Mouse (Mus musculus): ENCODE results near the gene Pick1. TPM values are rescaled to one million over a fixed set of nuclear protein-coding genes. Genes with fewer than 3 reads are reported as not detected.

Gene Pick1
- 87.7 and 98.4 TPM in 2 replicates for polyA plus RNA-seq (2012; rRNA removed)

GRCm38 (mm10) chr15:79229058-79229821 lies at the start of gene Pick1, which contains the start of gene Gm49486:
TSS of gene Pick1 (plus strand) at chr15:79229173.
TSS of gene Gm49486 (plus strand) at chr15:79229391.
- DNase-seq (ENCODE audit: extremely low spot score in 1 of 2, low spot score in 1 of 2) = peak; percentile 63 to 85

DNA sequence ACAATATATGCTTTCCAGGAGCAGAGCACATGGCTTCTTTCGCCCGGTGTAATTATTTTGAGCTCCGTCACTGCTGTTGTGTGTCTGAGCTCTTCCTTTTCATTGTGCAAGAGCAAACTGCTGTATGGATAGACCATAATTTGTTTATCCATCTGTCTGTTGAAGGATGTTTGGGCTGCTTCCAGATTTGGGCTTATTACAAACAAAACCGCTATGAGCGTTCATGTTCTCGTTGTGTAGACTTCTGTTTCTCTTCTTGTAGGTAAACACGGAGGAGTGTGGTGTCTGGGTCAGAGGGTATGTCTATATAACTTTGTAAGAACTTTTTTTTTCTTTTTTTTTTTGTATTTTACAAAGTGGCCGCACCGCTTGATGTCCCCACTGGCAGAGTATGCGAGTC lies 43.8 kb upstream of the Pick1 start:
- DNase-seq (ENCODE audit: extremely low spot score in 1 of 2, low spot score in 1 of 2) = no peak

GRCm38 (mm10) chr15:79187819-79188218 lies 41.2 kb upstream of the Pick1 start:
- DNase-seq (ENCODE audit: extremely low spot score in 1 of 2, low spot score in 1 of 2) = no peak

GRCm38 (mm10) chr15:79191426-79191825 lies 37.5 kb upstream of the Pick1 start:
- DNase-seq (ENCODE audit: extremely low spot score in 1 of 2, low spot score in 1 of 2) = no peak

DNA sequence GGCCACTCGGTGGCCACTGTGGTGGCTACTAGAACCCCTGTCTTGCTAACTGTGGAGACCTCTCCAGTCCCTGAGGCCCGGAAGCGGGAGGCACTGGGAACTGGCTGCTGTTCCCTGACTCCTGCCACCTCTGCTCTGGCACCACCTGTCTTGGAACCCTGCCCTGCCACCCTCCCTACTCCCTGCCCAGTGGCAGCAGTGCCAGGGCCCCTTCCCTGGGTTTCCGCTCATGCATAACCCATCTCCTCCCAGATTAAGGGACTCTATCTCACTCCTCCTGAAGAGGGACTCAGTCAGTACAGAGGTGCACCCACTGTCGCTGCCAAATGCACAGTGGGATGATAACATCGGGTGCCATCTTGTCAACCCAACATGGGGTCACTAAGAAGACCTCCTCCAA lies 36.5 kb upstream of the Pick1 start:
- no peak for DNase-seq (ENCODE audit: extremely low spot score in 1 of 2, low spot score in 1 of 2)

GRCm38 (mm10) chr15:79192885-79193845 lies 35.8 kb upstream of the Pick1 start:
- peak in 1 of 2 experiments; percentile 57 for DNase-seq (ENCODE audit: extremely low spot score in 1 of 2, low spot score in 1 of 2)

DNA sequence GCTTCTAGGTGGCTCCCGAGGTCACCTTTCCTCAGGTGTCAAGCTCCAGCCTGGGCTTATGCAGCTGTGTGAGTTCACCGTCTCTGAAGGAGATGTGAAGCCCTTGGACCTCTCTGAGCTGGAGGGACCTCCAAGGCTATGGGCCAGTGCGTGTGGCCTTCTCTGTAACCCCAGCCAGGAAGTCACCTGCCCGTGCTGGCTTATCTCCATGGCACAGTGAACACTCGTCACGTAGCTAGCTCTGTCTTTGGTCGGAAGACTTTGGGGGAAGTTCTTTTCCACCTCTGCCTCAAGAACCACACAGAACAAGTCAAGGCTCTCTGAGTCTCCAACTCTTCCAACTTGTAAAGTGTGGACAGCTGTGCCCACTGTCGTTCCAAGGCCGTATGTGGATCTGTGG lies 34.9 kb upstream of the Pick1 start:
- DNase-seq (ENCODE audit: extremely low spot score in 1 of 2, low spot score in 1 of 2) = no peak

- DNase-seq (ENCODE audit: extremely low spot score in 1 of 2, low spot score in 1 of 2) = no peak
Observed at GRCm38 (mm10) chr15:79194946-79195345, 34.0 kb upstream of the Pick1 start.

DNA sequence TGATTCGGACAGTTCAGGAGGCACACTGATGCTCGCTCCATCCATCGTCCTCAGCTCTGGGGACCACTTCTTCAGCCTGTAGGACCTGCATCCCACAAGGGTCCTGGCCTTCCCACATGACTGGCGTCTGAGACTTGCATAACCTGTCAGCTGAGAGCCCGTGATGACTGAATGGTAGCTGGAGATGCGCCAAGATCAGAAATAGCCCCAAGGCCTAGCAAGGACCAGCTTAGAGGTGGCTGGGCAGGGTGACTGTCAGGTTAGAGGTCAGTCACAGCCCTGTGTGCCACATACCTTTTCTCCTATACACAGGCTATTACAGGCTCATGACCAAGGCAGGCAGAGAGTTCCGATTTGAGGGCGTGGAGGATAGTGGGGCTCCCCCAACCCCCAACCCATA lies 33.5 kb upstream of the Pick1 start:
- DNase-seq (ENCODE audit: extremely low spot score in 1 of 2, low spot score in 1 of 2) = no peak

DNA sequence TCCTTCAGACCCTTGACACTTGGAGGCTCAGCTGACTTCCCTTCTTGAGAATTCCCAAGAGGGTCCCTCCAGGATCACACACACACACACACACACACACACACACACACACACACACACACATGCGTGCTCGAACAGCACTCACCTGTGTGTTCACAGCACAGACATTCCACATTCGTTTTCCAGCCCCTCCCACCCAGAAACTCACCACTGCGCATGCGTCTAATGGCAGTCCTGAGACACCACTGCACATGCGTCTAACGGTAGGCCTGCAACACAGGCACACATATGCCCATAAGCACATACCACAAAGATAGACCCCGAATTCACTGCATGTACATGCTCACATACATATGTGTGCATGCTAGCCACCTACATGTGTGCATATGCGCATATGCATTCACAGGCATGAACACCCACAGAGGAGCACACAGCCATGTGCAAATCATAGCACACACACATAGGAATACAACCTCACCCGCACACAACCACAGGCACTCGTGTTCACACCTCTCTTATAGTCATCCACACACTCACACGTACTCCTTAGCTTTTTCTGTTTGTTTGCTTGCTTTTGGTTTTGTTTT lies 29.5 kb upstream of the Pick1 start:
- no peak for DNase-seq (ENCODE audit: extremely low spot score in 1 of 2, low spot score in 1 of 2)

- DNase-seq (ENCODE audit: extremely low spot score in 1 of 2, low spot score in 1 of 2) = peak in 1 of 2 experiments; percentile 35
Observed at GRCm38 (mm10) chr15:79201491-79202150, 27.4 kb upstream of the Pick1 start.

- DNase-seq (ENCODE audit: extremely low spot score in 1 of 2, low spot score in 1 of 2) = no peak
Observed at GRCm38 (mm10) chr15:79202575-79202974, 26.4 kb upstream of the Pick1 start.

- no peak for DNase-seq (ENCODE audit: extremely low spot score in 1 of 2, low spot score in 1 of 2)
Observed at GRCm38 (mm10) chr15:79208211-79208610, 20.8 kb upstream of the Pick1 start.

DNA sequence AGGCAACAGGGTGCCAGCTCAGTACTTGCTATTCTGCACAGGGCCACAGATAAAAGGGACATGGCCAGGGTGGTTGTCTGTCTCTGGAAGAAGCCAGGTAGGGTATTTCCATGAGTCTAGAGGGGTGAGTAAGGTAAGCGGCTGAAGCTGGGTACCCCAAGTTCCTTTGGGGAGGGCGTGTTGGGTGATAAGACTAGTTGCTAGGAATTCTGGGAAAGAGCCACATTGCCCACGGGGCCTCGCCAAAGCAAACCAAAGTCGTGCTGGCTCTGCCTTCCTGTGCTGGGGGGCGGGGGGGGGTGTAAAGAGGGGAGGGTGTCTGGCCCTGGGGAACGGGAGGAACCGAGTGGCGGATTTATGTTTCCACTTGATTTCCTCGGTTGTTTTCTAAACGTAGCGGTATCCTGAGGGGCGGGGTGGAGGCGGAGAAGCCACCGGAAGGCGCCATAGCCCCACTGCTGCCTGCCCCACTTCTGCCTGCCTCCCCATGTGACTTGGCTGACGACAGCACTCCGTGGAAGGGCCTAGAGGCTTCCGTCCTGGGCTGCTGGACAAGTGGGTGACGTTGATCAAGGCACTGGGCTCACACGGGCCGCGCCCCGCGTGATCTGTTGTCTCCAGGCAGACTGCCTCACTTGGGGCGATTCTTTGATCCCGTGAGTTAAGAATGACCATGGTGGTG lies 20.1 kb upstream of the Pick1 start:
- DNase-seq (ENCODE audit: extremely low spot score in 1 of 2, low spot score in 1 of 2) = no peak

GRCm38 (mm10) chr15:79210357-79210756 lies 18.6 kb upstream of the Pick1 start:
- DNase-seq (ENCODE audit: extremely low spot score in 1 of 2, low spot score in 1 of 2) = no peak

DNA sequence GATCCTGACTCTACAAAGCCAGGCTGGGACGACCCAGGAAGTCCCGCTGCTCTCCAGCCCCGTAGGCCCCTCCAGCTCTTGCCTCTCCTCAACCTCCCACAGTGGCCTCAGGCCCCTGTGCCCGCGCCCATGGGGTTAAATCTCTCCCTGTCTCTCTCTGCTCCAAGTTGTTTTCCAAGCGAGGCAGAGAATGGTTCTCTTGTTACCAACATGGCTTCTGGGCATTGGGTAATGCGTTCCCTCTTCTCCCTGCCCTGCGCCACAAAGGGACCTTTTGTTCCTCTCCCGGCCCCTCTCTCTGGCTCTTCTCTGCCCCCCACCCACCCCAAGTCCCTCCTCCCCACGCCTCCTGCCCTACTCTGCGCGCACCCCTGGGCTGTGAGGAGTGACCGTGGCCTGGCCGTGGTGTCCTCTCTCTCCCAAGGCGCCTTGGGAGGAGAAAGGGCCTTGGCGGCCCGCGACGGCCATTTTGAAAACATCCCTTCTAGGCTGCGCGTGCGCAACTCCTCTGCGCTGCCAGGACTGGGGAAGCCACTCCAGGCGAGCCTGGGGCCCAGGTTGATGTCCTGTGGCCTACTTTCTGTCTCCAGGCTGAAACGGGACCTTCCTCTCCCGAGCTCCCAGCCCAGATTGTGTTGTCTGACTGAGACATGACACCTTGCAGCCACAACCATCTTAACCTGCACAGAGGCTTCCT lies 16.1 kb upstream of the Pick1 start:
- DNase-seq (ENCODE audit: extremely low spot score in 1 of 2, low spot score in 1 of 2) = peak in 1 of 2 experiments; percentile 21

DNA sequence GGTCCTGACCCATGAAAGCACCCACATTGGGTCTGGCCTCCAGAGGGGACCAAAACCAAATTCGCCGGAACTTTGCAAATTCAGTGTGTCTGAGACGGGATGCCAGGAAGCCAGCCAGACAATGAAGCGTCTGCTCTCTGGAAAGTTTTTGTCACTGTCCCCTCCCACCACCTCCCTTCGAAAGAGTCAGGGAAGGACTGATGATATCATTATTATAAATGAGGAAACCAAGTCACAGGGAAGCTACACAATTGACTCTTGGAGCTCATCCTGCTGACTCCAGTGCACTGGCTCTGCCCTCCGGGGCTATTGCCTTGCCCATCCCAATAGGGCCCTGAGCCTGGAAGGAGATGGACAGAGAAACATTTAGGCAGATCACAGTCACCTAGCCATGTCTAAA lies 15.4 kb upstream of the Pick1 start:
- no peak for DNase-seq (ENCODE audit: extremely low spot score in 1 of 2, low spot score in 1 of 2)

DNA sequence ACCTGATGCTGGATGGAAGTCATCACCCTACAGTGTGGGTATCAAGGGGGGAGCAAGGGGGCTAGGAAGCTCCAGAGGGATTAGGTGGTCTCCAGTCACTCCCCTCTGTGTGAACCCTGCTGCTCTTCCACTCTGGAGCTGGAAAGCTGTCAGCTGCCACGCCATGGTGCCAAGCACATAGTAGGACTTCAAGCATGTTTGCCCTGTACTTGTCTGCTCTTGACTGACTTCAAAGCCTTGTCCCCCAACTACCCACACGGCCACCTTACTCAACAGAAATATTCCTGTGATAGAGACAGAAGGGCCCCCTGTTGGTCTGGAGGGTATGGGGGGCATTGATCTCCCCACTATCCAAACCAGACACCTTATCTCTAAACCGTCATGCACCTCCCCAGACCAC lies 12.8 kb upstream of the Pick1 start:
- no peak for DNase-seq (ENCODE audit: extremely low spot score in 1 of 2, low spot score in 1 of 2)

DNA sequence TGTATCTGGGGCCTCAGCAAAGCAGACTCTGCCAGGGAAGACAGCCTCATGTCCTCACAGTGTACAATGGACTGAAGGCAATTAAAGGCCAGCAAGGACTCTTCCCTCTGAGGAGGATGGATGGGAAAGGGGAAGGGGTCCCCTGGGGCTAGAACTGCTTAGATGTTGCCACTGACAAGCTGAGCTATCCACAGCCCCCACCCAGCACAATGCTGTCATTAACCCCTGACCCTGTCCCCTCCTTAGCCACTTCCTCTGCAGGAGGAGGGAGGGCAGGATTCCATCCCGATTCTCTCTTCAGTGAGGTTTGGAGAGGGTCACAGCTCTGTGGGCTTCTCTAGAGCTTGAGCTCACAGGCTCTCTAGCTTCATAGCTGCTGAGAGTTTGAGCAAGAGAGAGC lies 9.4 kb upstream of the Pick1 start:
- DNase-seq (ENCODE audit: extremely low spot score in 1 of 2, low spot score in 1 of 2) = no peak
